Mouse (Mus musculus): ENCODE data around the gene 2010300C02Rik.

2010300C02Rik gene

DNA sequence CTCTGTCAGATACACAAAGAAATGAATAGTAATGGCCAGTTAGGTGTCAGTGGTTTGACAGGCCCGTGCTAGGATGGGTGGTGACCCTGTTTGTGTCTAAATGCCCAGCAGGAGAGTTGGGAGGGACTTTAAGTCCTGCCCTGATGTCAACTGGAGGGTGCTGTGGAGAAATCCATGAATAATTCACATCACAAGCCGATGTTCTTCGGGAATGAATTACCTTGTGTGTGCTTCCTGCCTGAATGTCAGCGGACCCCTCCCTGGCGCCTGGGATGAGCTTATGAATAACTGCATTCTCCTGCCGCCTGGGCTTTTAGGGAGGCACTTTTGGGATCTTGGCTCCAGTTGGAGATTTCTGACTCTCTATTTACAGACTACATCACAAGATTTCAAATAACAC is 154.5 kb downstream of the 2010300C02Rik start:
- no peak for DNase-seq

DNA sequence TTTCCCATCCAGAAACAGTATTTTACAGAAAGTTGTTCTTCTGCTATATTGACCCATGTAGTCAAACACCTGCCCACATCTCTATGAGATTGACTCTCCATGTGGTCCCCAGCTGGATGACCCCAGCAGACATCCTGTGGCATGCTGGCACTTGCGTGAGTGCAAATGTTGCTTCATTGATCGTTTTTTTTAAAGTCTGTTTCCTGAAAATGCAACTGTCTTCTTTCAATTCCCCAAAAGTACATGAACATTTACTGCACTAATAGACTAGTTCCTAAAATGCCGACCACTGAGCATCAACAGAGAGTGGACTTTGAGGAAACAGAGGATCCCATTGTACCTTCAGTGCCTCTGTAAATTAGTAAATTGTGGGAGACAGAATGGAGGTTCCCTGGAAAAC is 157.9 kb downstream of the 2010300C02Rik start:
- no peak for DNase-seq
